Mouse (Mus musculus) heart, adult 2 months (tissue): ENCODE measurements around the gene Gm44965. TPM values are rescaled to one million over a fixed set of nuclear protein-coding genes. Genes with fewer than 3 reads are reported as not detected.

ENCODE experiments used
- DNase-seq, 2 experiments: peaks; one replicate each; pipeline ENCODE4 v3.0.0; 2021
- H3K27ac ChIP-seq: fragments of 200-600 bp; 2 replicates; pipeline ENCODE4 v1.8.1; 2022
- H3K27me3 ChIP-seq: fragments of 200-500 bp; 2 replicates; pipeline ENCODE4 v1.6.1; 2012; ENCODE audit warnings: mild to moderate bottlenecking, low read length, inconsistent platforms, mixed read lengths; ENCODE audit not compliant: control insufficient read depth, insufficient read depth
- H3K36me3 ChIP-seq: fragments of 200-500 bp; 2 replicates; pipeline ENCODE4 v1.6.1; 2012; ENCODE audit warnings: low read length, inconsistent platforms; ENCODE audit not compliant: control insufficient read depth, insufficient read depth
- H3K4me1 ChIP-seq: fragments of 200-500 bp; 2 replicates; pipeline ENCODE4 v1.6.1; 2011; ENCODE audit warnings: low read length; ENCODE audit not compliant: control insufficient read depth, insufficient read depth
- H3K4me3 ChIP-seq: fragments of 200-600 bp; 2 replicates; pipeline ENCODE4 v1.8.1; 2022
- H3K79me2 ChIP-seq: fragments of 200-500 bp; replicated peaks from 2 replicates; pipeline ENCODE4 v1.6.1; 2012; ENCODE audit warnings: mild to moderate bottlenecking, inconsistent platforms, low read length, moderate library complexity, mixed read lengths; ENCODE audit not compliant: control insufficient read depth, insufficient read depth
- H3K9ac ChIP-seq: fragments of 200-500 bp; 2 replicates; pipeline ENCODE4 v1.6.1; 2012; ENCODE audit warnings: low read depth, mild to moderate bottlenecking, control low read depth, inconsistent platforms, low read length, mixed read lengths
- CTCF ChIP-seq: fragments of 200-600 bp; IDR thresholded peaks from 2 replicates; pipeline ENCODE4 v1.8.1; 2022; ENCODE audit warnings: antibody characterized with exemption, mild to moderate bottlenecking, moderate library complexity
- EP300 ChIP-seq: fragments of 200-500 bp; IDR thresholded peaks from 2 replicates; pipeline ENCODE4 v1.6.1; 2011; ENCODE audit warnings: low read depth, low read length, control low read depth; ENCODE audit not compliant: insufficient read depth
- POLR2A ChIP-seq: fragments of 200-500 bp; IDR thresholded peaks from 2 replicates; pipeline ENCODE4 v1.6.1; 2011; ENCODE audit warnings: mild to moderate bottlenecking, low read depth, low read length, control low read depth; ENCODE audit not compliant: insufficient read depth
- WGBS: fragments of 180-500 bp; shearing (Covaris S2); methylation state at CpG from one replicate; pipeline ENCODE4 v1.1.7; 2018; 5-methylcytosine and 5-hydroxymethylcytosine counted together
- intact Hi-C: fragments of 180-260 bp; cut with DNase I; formaldehyde crosslinking; loops from one replicate; pipeline ENCODE4 v1.15.1; 2025
- polyA plus RNA-seq: library from polyadenylated mRNA; depleted of rRNA; stranded (reverse); fragments of >200 nt; gene quantifications from 2 replicates; pipeline ENCODE4 v1.2.3, GENCODE M21; 2012
- total RNA-seq, 2 experiments: library from RNA; stranded (reverse); gene quantifications; 2 replicates each; pipeline ENCODE4 v1.2.3; 2021

Gm44965 gene
- total and polyA plus RNA-seq, 3 experiments: not detected

- 52% methylated on average over 1 of the region's 1 CpGs for WGBS
- no peak for DNase-seq
- no peak for TF ChIP-seq CTCF
- no peak for TF ChIP-seq EP300
- TF ChIP-seq POLR2A: no peak
Measured at GRCm38 (mm10) chr6:48623460-48623859, 29.7 kb downstream of the Gm44965 start.

GRCm38 (mm10) chr6:48626464-48626863 lies 32.7 kb downstream of the Gm44965 start, which contains the start of gene AI854703:
Gene AI854703 (plus strand): TSS chr6:48626764.
- no peak within 1 kb of the TSS for H3K27ac ChIP-seq
- 51% methylated on average over 8 of the region's 8 CpGs for WGBS
- no peaks in the 10 kb centered on the region for H3K36me3 ChIP-seq
- no peak for DNase-seq
- TF ChIP-seq EP300 (no peak), CTCF (no peak), POLR2A (no peak)
- peak within 1 kb of the TSS; percentile 43 for H3K9ac ChIP-seq
- intact Hi-C loops: no loop called here
- no peaks in the 10 kb centered on the region for H3K79me2 ChIP-seq
- H3K4me1 ChIP-seq: no peaks in the 10 kb centered on the region
- no peaks in the 10 kb centered on the region for H3K27me3 ChIP-seq
- peak within 1 kb of the TSS; percentile 44 for H3K4me3 ChIP-seq

More at GRCm38 (mm10) chr6:48623460-48623859, 29.7 kb downstream of the Gm44965 start:
- no peaks in the 10 kb centered on the region for H3K79me2 ChIP-seq
- H3K9ac ChIP-seq: no peak overlapping the region
- no peak overlapping the region for H3K27ac ChIP-seq
- no peak overlapping the region for H3K4me3 ChIP-seq
- H3K36me3 ChIP-seq: no peaks in the 10 kb centered on the region
- no peaks in the 10 kb centered on the region for H3K27me3 ChIP-seq
- H3K4me1 ChIP-seq: no peaks in the 10 kb centered on the region
- intact Hi-C loops: no loop called here

- TF ChIP-seq CTCF (peak; percentile 29), EP300 (no peak)
Measured at GRCm38 (mm10) chr6:48626984-48627383, 33.2 kb downstream of the Gm44965 start.

GRCm38 (mm10) chr6:48627511-48627924 lies 33.8 kb downstream of the Gm44965 start:
- Histone ChIP-seq H3K9ac (peak overlapping the region; percentile 43), H3K4me3 (peak overlapping the region; percentile 44), H3K36me3 (no peaks in the 10 kb centered on the region), H3K27me3 (no peaks in the 10 kb centered on the region), H3K4me1 (no peaks in the 10 kb centered on the region), H3K27ac (no peak overlapping the region), H3K79me2 (no peaks in the 10 kb centered on the region)
- WGBS: 25% methylated on average over 7 of the region's 7 CpGs
- intact Hi-C loops: no loop called here
- peak in 1 of 2 experiments; percentile 22 for DNase-seq
- TF ChIP-seq CTCF: no peak
- no peak for TF ChIP-seq POLR2A
- no peak for TF ChIP-seq EP300

More at GRCm38 (mm10) chr6:48626984-48627383, 33.2 kb downstream of the Gm44965 start:
- 1% methylated on average over 32 of the region's 32 CpGs for WGBS
- Histone ChIP-seq H3K4me1 (no peaks in the 10 kb centered on the region), H3K79me2 (no peaks in the 10 kb centered on the region), H3K27ac (no peak overlapping the region), H3K4me3 (peak overlapping the region; percentile 44), H3K27me3 (no peaks in the 10 kb centered on the region), H3K9ac (peak overlapping the region; percentile 43), H3K36me3 (no peaks in the 10 kb centered on the region)
- intact Hi-C loops: no loop called here
- peak; percentile 59 to 67 for DNase-seq

GRCm38 (mm10) chr6:48628377-48628776 lies 34.6 kb downstream of the Gm44965 start:
- 70% methylated on average over 3 of the region's 3 CpGs for WGBS
- no peaks in the 10 kb centered on the region for H3K4me1 ChIP-seq
- H3K36me3 ChIP-seq: no peaks in the 10 kb centered on the region
- H3K4me3 ChIP-seq: no peak overlapping the region
- H3K9ac ChIP-seq: no peak overlapping the region
- no peaks in the 10 kb centered on the region for H3K79me2 ChIP-seq
- intact Hi-C loops: no loop called here
- no peak overlapping the region for H3K27ac ChIP-seq
- no peaks in the 10 kb centered on the region for H3K27me3 ChIP-seq
- DNase-seq: peak in 1 of 2 experiments; percentile 11
- TF ChIP-seq CTCF: no peak

- no peak for TF ChIP-seq EP300
- no peak for TF ChIP-seq POLR2A
- no peak for TF ChIP-seq CTCF
- intact Hi-C loops: no loop called here
- H3K79me2 ChIP-seq: no peaks in the 10 kb centered on the region
- 9% methylated on average over 54 of the region's 54 CpGs for WGBS
- no peaks in the 10 kb centered on the region for H3K4me1 ChIP-seq
- H3K4me3 ChIP-seq: peak overlapping the region; percentile 44
- H3K27me3 ChIP-seq: no peaks in the 10 kb centered on the region
- no peak overlapping the region for H3K27ac ChIP-seq
- peak; percentile 21 to 33 for DNase-seq
- H3K36me3 ChIP-seq: no peaks in the 10 kb centered on the region
- peak overlapping the region; percentile 56 for H3K9ac ChIP-seq
Measured at GRCm38 (mm10) chr6:48628808-48629660, 35.3 kb downstream of the Gm44965 start.
